Mouse (Mus musculus) heart, postnatal 14 days (tissue): Measurements from ENCODE around the gene Ppara. TPM values are rescaled to one million over a fixed set of nuclear protein-coding genes. Genes with fewer than 3 reads are reported as not detected.

ENCODE experiments used
- DNase-seq, 2 experiments: peaks; one replicate each; pipeline ENCODE4 v3.0.0; 2021 to 2022
- intact Hi-C: fragments of 180-260 bp; cut with DNase I; formaldehyde crosslinking; loops from one replicate; pipeline ENCODE4 v1.15.1; 2025
- microRNA-seq, 2 experiments: library from miRNA; unstranded; fragments of <30 nt; microRNA quantifications; one replicate each; pipeline ENCODE4 v1.2.0; 2021 to 2022
- total RNA-seq, 2 experiments: library from RNA; stranded (reverse); gene quantifications; 2 replicates each; pipeline ENCODE4 v1.2.3; 2021

Gene Ppara
- total RNA-seq, 2 experiments from 2014 or later = 50.7 to 60.1 TPM

- no peak for DNase-seq
- intact Hi-C loops = no loop called here
Observed at GRCm38 (mm10) chr15:85826676-85827075, 91.9 kb downstream of the Ppara start.

DNA sequence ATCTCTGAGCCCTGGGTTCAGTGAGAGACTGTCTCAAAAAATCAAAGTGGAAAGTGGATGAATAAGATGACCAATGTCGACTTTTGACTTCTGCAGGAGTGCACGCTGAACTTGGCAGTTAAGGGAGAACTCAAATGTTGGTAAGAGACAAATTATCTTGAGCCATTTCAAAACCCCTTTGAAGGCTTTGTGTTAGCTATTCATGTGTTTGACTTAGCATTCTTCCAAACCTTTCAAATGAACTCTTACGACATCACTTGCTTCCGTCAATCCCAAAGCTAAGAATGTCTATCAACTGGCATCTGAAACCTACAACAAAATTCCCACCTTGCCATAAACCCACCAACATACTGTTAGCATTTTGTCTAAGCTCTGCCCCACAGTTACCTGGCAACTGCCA, 93.3 kb downstream of the Ppara start:
- DNase-seq = no peak
- intact Hi-C loops = no loop called here

DNA sequence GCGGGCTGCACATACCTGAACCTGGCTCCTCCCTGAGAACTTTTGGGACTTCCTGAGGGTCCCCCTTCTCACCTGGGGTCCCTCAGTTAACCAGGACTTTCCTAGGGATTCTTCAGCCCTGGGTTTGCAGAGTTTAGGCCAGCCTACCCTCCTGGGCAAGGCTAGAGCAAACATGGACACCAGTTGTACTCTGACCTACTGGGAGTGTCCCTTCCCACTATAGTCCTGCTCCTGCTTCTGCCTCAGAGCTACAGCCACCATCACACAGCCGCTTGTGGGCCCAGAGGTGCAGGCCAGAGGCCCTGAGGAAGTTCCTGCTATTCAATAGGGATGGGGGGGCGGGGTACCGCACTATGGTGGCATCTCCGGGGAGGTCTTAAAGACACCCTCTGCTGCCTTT, 94.7 kb downstream of the Ppara start:
- no peak for DNase-seq
- intact Hi-C loops = no loop called here

DNA sequence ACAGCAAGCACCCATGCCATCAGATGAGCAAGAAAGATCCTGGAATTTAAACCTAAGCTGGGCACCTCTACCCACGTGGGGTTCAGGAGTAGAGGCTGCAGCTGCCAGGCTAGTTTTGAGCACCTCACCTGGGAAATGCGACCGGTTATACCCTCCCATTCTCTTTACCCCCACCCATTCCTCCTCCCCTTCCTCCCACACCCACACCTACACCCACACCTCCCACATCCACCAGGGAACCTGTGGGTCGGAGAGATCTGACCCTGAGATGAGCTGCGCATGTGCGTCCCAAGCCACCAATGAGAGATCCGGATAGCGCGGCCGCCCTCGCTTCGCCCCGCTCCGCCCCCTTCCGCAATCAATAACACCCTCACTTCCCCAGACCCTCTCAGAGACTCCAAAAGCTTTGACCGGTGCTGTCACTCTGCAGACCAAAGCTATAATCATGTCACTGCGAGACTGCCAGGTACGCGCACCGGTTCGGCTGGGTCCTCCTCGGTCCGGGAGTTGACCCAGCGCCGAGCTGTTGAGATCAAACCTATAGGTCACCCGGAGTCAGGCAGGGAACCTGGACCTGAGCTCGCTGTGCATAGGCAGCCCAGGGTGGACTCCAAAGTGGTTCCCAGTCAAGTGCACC, 97.3 kb downstream of the Ppara start, which contains the start of gene Ttc38:
TSS of gene Ttc38 (plus strand) at position 353 of the 637 bp plus-strand sequence.
- DNase-seq = peak; percentile 80 to 82
- intact Hi-C loops = no loop called here

GRCm38 (mm10) chr15:85832599-85832998, 97.8 kb downstream of the Ppara start:
- intact Hi-C loops = no loop called here
- no peak for DNase-seq

GRCm38 (mm10) chr15:85835335-85835734, 100.6 kb downstream of the Ppara start:
- intact Hi-C loops = no loop called here
- DNase-seq = no peak

DNA sequence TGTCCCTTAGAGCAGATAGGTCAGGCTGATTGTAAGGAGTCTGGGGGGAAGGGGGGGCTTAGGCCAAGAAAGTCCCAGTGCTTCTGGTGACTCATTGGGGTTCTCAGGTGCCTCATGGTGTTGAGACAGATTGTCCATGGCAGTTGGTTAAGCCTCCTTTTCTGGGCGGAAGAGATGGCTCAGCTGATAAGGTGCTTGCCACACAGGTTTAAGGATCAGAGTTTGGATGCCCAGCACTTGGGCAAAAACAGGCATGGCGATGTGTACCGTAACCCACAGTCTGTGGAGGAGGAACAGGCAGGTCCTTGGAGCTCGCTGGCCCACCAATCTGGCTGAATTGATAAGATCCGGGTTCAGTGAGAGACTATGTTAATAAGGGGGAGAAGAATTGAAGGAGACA, 102.1 kb downstream of the Ppara start:
- DNase-seq = no peak
- intact Hi-C loops = no loop called here

GRCm38 (mm10) chr15:85840983-85841382, 106.2 kb downstream of the Ppara start:
- intact Hi-C loops = loop anchor here (1.0 kb wide), 1 partner anchor 125 kb away; no protein-coding TSS in a partner anchor
- DNase-seq = peak; percentile 32 to 61

DNA sequence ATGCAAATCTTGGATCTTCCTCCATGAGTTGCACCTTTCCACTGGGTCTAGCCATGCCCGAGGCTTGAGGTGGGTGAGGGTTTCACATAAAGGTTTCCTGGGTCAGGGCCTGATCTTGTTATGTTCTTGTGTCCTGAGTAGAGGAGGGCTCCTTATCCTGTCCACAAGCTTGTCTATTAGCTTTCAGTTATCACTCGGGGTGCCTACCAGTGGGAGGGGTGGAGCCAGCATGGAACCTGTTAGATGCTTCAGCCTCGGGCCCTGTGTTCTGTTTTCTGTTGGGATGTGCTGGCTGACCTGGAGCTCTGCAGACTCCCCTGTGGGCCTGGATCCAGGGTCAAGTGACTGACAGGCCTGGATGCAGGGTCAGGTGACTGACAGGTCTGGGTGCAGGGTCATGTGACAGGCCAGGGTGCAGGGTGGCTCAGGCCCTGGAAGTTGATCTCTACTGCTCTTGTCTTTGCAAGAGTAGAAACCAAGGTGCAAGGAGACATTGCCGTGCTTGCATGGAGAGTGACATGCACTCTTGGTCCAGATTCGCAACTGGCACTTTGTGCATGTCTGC, 107.1 kb downstream of the Ppara start:
- no peak for DNase-seq
- intact Hi-C loops = loop anchor here (1.0 kb wide), 1 partner anchor 126 kb away; no protein-coding TSS in a partner anchor

DNA sequence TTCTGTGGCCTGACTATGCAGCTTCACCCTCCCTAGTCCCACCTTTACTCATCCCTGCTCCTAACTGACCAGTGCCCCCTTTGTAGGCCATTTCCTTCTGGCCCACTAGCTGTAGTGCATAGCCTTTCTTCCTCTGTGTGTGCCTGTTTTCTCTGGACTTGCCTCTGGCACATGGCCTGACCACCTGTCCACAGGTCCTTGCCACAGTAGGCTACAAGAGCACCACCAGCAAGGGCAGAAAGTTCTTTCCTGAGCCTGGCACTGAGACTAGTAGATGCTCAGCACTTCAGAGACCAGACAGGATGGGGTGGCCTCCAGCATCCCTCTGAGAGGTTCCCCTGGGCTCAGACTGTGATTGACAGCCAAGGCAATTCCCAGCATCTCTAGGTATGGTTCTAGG, 110.3 kb downstream of the Ppara start:
- no peak for DNase-seq
- intact Hi-C loops = no loop called here

DNA sequence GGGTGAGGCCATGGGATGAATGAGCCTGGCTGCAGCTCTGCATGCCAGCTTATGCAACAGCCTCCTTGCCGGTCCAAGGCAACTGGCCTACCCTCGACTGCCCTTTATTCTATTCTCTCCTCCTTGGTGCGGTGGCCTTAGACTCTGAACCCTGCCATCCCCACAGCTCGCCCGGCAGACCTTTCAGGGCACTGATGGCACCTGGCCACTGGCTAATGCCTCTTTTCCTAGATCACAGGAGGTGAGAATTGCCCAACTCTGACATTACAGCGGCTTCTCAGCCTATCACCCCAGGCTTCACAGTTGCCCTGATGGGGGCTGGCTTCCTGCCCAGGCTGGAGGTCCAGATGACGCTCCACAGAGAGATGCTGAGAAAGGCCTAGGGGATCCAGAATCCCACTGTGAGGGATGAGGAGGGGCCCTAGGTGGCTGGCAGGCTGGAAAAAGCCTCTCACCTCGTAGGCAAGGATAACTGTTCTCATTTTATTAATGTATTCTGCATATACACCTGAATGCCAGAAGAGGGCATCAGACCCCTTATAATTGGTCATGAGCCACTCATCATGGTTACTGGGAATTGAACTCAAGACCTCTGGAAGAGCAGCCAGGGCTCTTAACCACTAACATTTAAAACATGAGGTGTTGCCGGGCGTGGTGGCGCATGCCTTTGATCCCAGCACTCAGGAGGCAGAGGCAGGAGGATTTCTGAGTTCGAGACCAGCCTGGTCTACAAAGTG, 117.0 kb downstream of the Ppara start:
- intact Hi-C loops = no loop called here

More for the DNA sequence above, 117.0 kb downstream of the Ppara start:
- DNase-seq = no peak

Small RNA genes within 50 kb of the gene (microRNA-seq; reads per million reads assigned to microRNA genes)
- gene Mirlet7b (70,144 to 101,828 reads per million in 2 experiments), gene Mirlet7c-2 (1,600 to 2,214 reads per million in 2 experiments)

Other genes with a start within 250 kb of the Ppara start
- not detected for gene 7530416G11Rik, start 231.8 kb upstream of the Ppara start, total RNA-seq
- gene Wnt7b, start 152.5 kb upstream of the Ppara start, total RNA-seq = under 1 TPM; 0.20 to 0.88 TPM
- 10 to 100 TPM; 31.0 to 33.8 TPM for gene Cdpf1, start 76.7 kb downstream of the Ppara start, total RNA-seq
- 1 to 10 TPM; 2.0 to 2.1 TPM for gene Pkdrej, start 86.8 kb downstream of the Ppara start, total RNA-seq
- gene Ttc38, start 97.3 kb downstream of the Ppara start, total RNA-seq = 10 to 100 TPM; 12.4 to 13.3 TPM
- 1 to 10 TPM; 1.4 to 2.3 TPM for gene Gtse1, start 124.8 kb downstream of the Ppara start, total RNA-seq
- gene Trmu, start 144.3 kb downstream of the Ppara start, total RNA-seq = 10 to 100 TPM; 25.9 to 28.7 TPM